Mouse (Mus musculus) kidney, adult 2 months (tissue): ENCODE results near the gene Memo1. TPM values are rescaled to one million over a fixed set of nuclear protein-coding genes. Genes with fewer than 3 reads are reported as not detected.

ENCODE experiments used
- DNase-seq: peaks from one replicate; pipeline ENCODE4 v3.0.0; 2021
- H3K27ac ChIP-seq: fragments of 200-500 bp; 2 replicates; pipeline ENCODE4 v1.5.1; 2012; ENCODE audit warnings: low read depth, low read length, control low read depth, inconsistent platforms; ENCODE audit not compliant: insufficient read depth
- H3K27me3 ChIP-seq: fragments of 200-500 bp; replicated peaks from 2 replicates; pipeline ENCODE4 v1.6.1; 2012; ENCODE audit warnings: mild to moderate bottlenecking, moderate library complexity, low read length, inconsistent platforms; ENCODE audit not compliant: control insufficient read depth, insufficient read depth
- H3K36me3 ChIP-seq: fragments of 200-500 bp; 2 replicates; pipeline ENCODE4 v1.6.1; 2012; ENCODE audit warnings: mild to moderate bottlenecking, moderate library complexity, low read length, inconsistent platforms; ENCODE audit not compliant: control insufficient read depth, insufficient read depth
- H3K4me1 ChIP-seq: fragments of 200-500 bp; 2 replicates; pipeline ENCODE4 v1.6.1; 2011; ENCODE audit warnings: low read length; ENCODE audit not compliant: control insufficient read depth, insufficient read depth
- H3K4me3 ChIP-seq: fragments of 200-500 bp; 2 replicates; pipeline ENCODE4 v1.5.1; 2011; ENCODE audit warnings: mild to moderate bottlenecking, low read depth, low read length, control low read depth; ENCODE audit not compliant: insufficient read depth
- CTCF ChIP-seq: fragments of 200-500 bp; conservative IDR thresholded peaks from 2 replicates; pipeline ENCODE4 v1.5.1; 2011; ENCODE audit warnings: low read depth, mild to moderate bottlenecking, control low read depth, low read length, moderate library complexity, mixed read lengths; ENCODE audit not compliant: insufficient read depth, insufficient read length
- POLR2A ChIP-seq: fragments of 200-500 bp; IDR thresholded peaks from one replicate; pipeline ENCODE4 v1.6.1; 2011; ENCODE audit warnings: low read depth, low read length, control low read depth
- WGBS: fragments of 180-500 bp; shearing (Covaris S2); methylation state at CpG from one replicate; pipeline ENCODE4 v1.1.7; 2018; 5-methylcytosine and 5-hydroxymethylcytosine counted together
- polyA plus RNA-seq: library from polyadenylated mRNA; depleted of rRNA; stranded (reverse); fragments of >200 nt; gene quantifications from 2 replicates; pipeline ENCODE4 v1.2.3, GENCODE M21; 2012

The Memo1 gene
- polyA plus RNA-seq, 1 experiment = 43.1 TPM

GRCm38 (mm10) chr17:74323844-74324243 lies 28.5 kb upstream of the Memo1 start, which contains the start of gene Dpy30:
Dpy30 (minus strand) TSS chr17:74323944.
- 90% methylated on average over 2 of the region's 2 CpGs for WGBS
- H3K27ac ChIP-seq = no peak within 1 kb of the TSS
- H3K36me3 ChIP-seq = no peaks in the 10 kb centered on the region
- TF ChIP-seq CTCF = no peak
- no peak for TF ChIP-seq POLR2A
- no peaks in the 10 kb centered on the region for H3K4me1 ChIP-seq
- DNase-seq = no peak
- no peak within 1 kb of the TSS for H3K4me3 ChIP-seq
- no peaks in the 10 kb centered on the region for H3K27me3 ChIP-seq

GRCm38 (mm10) chr17:74322400-74323054 lies 27.2 kb upstream of the Memo1 start:
- no peaks in the 10 kb centered on the region for H3K36me3 ChIP-seq
- 55% methylated on average over 5 of the region's 5 CpGs for WGBS
- no peak overlapping the region for H3K4me3 ChIP-seq
- TF ChIP-seq POLR2A (no peak), CTCF (peak; percentile 36)
- H3K27ac ChIP-seq = no peak overlapping the region
- no peaks in the 10 kb centered on the region for H3K4me1 ChIP-seq
- DNase-seq = no peak
- no peaks in the 10 kb centered on the region for H3K27me3 ChIP-seq

- no peak for DNase-seq
- Histone ChIP-seq H3K27ac (no peak overlapping the region), H3K4me1 (no peaks in the 10 kb centered on the region), H3K36me3 (no peaks in the 10 kb centered on the region), H3K27me3 (no peaks in the 10 kb centered on the region), H3K4me3 (no peak overlapping the region)
- TF ChIP-seq POLR2A (no peak), CTCF (0 out of 2 replicates have a peak, but pooled peaks have one; percentile 6)
- WGBS = 92% methylated on average over 6 of the region's 6 CpGs
These were observed 23.4 kb upstream of the Memo1 start for GRCm38 (mm10) chr17:74318721-74319120.

- Histone ChIP-seq H3K27ac (peak overlapping the region; percentile 88), H3K4me1 (no peaks in the 10 kb centered on the region), H3K4me3 (peak overlapping the region; percentile 88), H3K36me3 (no peaks in the 10 kb centered on the region), H3K27me3 (no peaks in the 10 kb centered on the region)
- under 1% methylated on average over 48 of the region's 48 CpGs for WGBS
- peak; percentile 91 for DNase-seq
- TF ChIP-seq POLR2A (peak; percentile 74), CTCF (no peak)
These were observed 21.1 kb upstream of the Memo1 start for GRCm38 (mm10) chr17:74316309-74316863.

GRCm38 (mm10) chr17:74315445-74316308 lies 20.4 kb upstream of the Memo1 start:
- H3K27ac ChIP-seq = peak overlapping the region; percentile 64
- no peaks in the 10 kb centered on the region for H3K27me3 ChIP-seq
- H3K36me3 ChIP-seq = no peaks in the 10 kb centered on the region
- under 1% methylated on average over 45 of the region's 45 CpGs for WGBS
- TF ChIP-seq POLR2A (no peak), CTCF (no peak)
- H3K4me3 ChIP-seq = peak overlapping the region; percentile 88
- no peak for DNase-seq
- no peaks in the 10 kb centered on the region for H3K4me1 ChIP-seq

- DNase-seq = no peak
- TF ChIP-seq CTCF (no peak), POLR2A (no peak)
- 87% methylated on average over 1 of the region's 1 CpGs for WGBS
These were observed 10.7 kb upstream of the Memo1 start for GRCm38 (mm10) chr17:74306021-74306420.

GRCm38 (mm10) chr17:74305616-74306015 lies 10.3 kb upstream of the Memo1 start:
- Histone ChIP-seq H3K4me1 (no peaks in the 10 kb centered on the region), H3K4me3 (no peak overlapping the region), H3K36me3 (no peaks in the 10 kb centered on the region; the same call in none of the 2 replicates), H3K27ac (no peak overlapping the region), H3K27me3 (no peaks in the 10 kb centered on the region)
- no peak for DNase-seq
- WGBS = 73% methylated on average over 4 of the region's 4 CpGs
- TF ChIP-seq CTCF (no peak), POLR2A (no peak)

More at GRCm38 (mm10) chr17:74306021-74306420, 10.7 kb upstream of the Memo1 start:
- no peaks in the 10 kb centered on the region for H3K27me3 ChIP-seq
- H3K27ac ChIP-seq = no peak overlapping the region
- H3K4me3 ChIP-seq = no peak overlapping the region
- no peaks in the 10 kb centered on the region for H3K4me1 ChIP-seq
- H3K36me3 ChIP-seq = no peaks in the 10 kb centered on the region; the same call in none of the 2 replicates
